Comparison of ENCODE assay signal across 10 mouse cellular contexts in genomic region chr11:72221278-72221677, GRCm38 (mm10). TPM values are rescaled to one million over a fixed set of nuclear protein-coding genes. Genes with fewer than 3 reads are reported as not detected.
DNase-seq lines count a peak whose midpoint lies in the region; TF ChIP-seq lines count a peak whose summit lies in the region.
"Had no signal": no experiment of that assay in that cellular context is flagged by ENCODE, and none has a peak within 500 bp of the region (broad histone marks: within the 10 kb centered on the region; RNA-seq: fewer than 3 reads in every experiment).

No protein-coding gene starts in this region.

- H3K9ac ChIP-seq in ES-E14 (ENCODE audit: insufficient read depth, low read depth, low read length, poor library complexity, severe bottlenecking) = no peak overlapping the region
- H3K9ac ChIP-seq: embryonic facial prominence, embryonic 12.5 days had no signal

- no peaks in the 10 kb centered on the region for H3K36me3 ChIP-seq in ES-E14 (ENCODE audit: control insufficient read depth, insufficient read depth, low read length, poor library complexity, severe bottlenecking)
- H3K36me3 ChIP-seq in spleen, adult 2 months (ENCODE audit: control insufficient read depth, insufficient read depth, low read length) = no peaks in the 10 kb centered on the region
- H3K36me3 ChIP-seq: embryonic facial prominence, embryonic 12.5 days had no signal

- H3K27ac ChIP-seq in ES-E14 (ENCODE audit: insufficient read depth, low read depth, low read length, poor library complexity, severe bottlenecking) = no peak overlapping the region
- no peak overlapping the region for H3K27ac ChIP-seq in spleen, adult 2 months (ENCODE audit: insufficient read depth, low read length)
- H3K27ac ChIP-seq: embryonic facial prominence, embryonic 12.5 days; macrophage had no signal

- peak; percentile 92 for DNase-seq in heart, adult 11 months
- no peak for DNase-seq in heart, postnatal 25 days (ENCODE audit: low spot score)
- peak; percentile 69 for DNase-seq in ES-E14 (ENCODE audit: low read depth, low spot score)
- peak; percentile 45 for DNase-seq in cerebellum, adult 8-10 months
- DNase-seq in gastrocnemius, postnatal 4 days (ENCODE audit: low spot score in 2 of 2) = peak; percentile 41 to 73
- DNase-seq in kidney, postnatal 4 days = peak; percentile 81 to 83
- peak; percentile 76 for DNase-seq in lung, postnatal 36 days
- DNase-seq in spleen, adult 2 months (ENCODE audit: low read depth in 1 of 2, low spot score in 2 of 2) = peak; percentile 50 to 69

- peaks cover 0 to 2% of the 10 kb centered on the region in 2 experiments; a peak in 1 of 4 replicates for H3K4me1 ChIP-seq in ES-E14 (ENCODE audit: control insufficient read depth in 2 of 2, insufficient read depth in 2 of 2, low read length in 2 of 2, poor library complexity in 1 of 2)
- no peaks in the 10 kb centered on the region for H3K4me1 ChIP-seq in spleen, adult 2 months (ENCODE audit: control insufficient read depth, insufficient read depth, insufficient read length)

- WGBS in spleen, adult 2 months = 14% methylated on average over 6 of the region's 6 CpGs

- intact Hi-C loops in heart, postnatal 25 days (cut with DNase I) = loop anchor here (5.0 to 10.0 kb wide), 3 partner anchors 206 to 574 kb away; partner anchors contain the start of genes Cyb5d2 and Zzef1

- TF ChIP-seq POLR2A in spleen, adult 2 months (IDR thresholded peaks at IDR 0.05; ENCODE audit: low read depth, low read length) = no peak

- in situ Hi-C loops in ES-E14 (cut with MboI; ENCODE audit: low sequenced_read_pairs in 2 of 2, unreplicated experiment in 2 of 2) = loop anchor here in 1 of 2 experiments (25.0 kb wide), 1 partner anchor 216 kb away; the partner anchor contains the start of genes Ggt6 and Mybbp1a

- peak; percentile 73; the same call in 1 of the 2 replicates for TF ChIP-seq CTCF in spleen, adult 2 months (IDR thresholded peaks at IDR 0.05; ENCODE audit: extremely low read depth, insufficient read depth, insufficient read length, insufficient replicate concordance)

- no peaks in the 10 kb centered on the region for H3K27me3 ChIP-seq in spleen, adult 2 months (ENCODE audit: control insufficient read depth, insufficient read depth, low read length)
- H3K27me3 ChIP-seq: embryonic facial prominence, embryonic 12.5 days had no signal

- H3K4me3 ChIP-seq in ES-E14 (ENCODE audit: insufficient read depth in 1 of 2, low read depth in 1 of 2, low read length in 2 of 2, poor library complexity in 1 of 2, severe bottlenecking in 1 of 2) = no peak overlapping the region
- no peak overlapping the region for H3K4me3 ChIP-seq in spleen, adult 2 months (ENCODE audit: extremely low read depth, insufficient read depth, insufficient read length)
- H3K4me3 ChIP-seq: embryonic facial prominence, embryonic 12.5 days had no signal

- H3K9me3 ChIP-seq in ES-E14 (ENCODE audit: control insufficient read depth, insufficient read depth, low read depth, low read length) = no peaks in the 10 kb centered on the region
- H3K9me3 ChIP-seq: embryonic facial prominence, embryonic 12.5 days had no signal

TF ChIP-seq in ES-E14, 5 proteins besides CTCF, POLR2A, EP300 and RAD21:
- no peak for TF ChIP-seq CHD2 (IDR thresholded peaks at IDR 0.05; ENCODE audit: low read depth, low read length)
- TF ChIP-seq ZNF384 (IDR thresholded peaks at IDR 0.05; ENCODE audit: low read depth, low read length) = no peak
- TF ChIP-seq HCFC1 (IDR thresholded peaks at IDR 0.05; ENCODE audit: borderline replicate concordance, insufficient read depth, low read length) = no peak
- no peak for TF ChIP-seq MAFK (IDR thresholded peaks at IDR 0.05; ENCODE audit: insufficient read depth, low read depth, low read length)
- TF ChIP-seq ZC3H11A (IDR thresholded peaks at IDR 0.05; ENCODE audit: borderline replicate concordance, low read depth, low read length) = peak; percentile 44; the same call in 1 of the 2 replicates

RNA-seq across cellular contexts. Expression of gene Med31, which starts 5.9 kb away (rescaled TPM):
- 10 to 100 TPM; 10.4 to 10.6 TPM for total RNA-seq in heart, postnatal 25 days (2021)
- total RNA-seq in ES-E14 (2012; rRNA removed) = 21.5 and 28.6 TPM in 2 replicates
- 10 to 100 TPM; 10.8 to 12.0 TPM for total RNA-seq in gastrocnemius, postnatal 4 days (2021)
- 3.0 and 3.3 TPM in 2 replicates for polyA plus RNA-seq in spleen, adult 2 months (2012; rRNA removed)

RNA-seq across cellular contexts. Expression of gene Txndc17, which starts 13.9 kb away (rescaled TPM):
- total RNA-seq in heart, postnatal 25 days (2021) = 10 to 100 TPM; 36.8 to 38.6 TPM
- total RNA-seq in ES-E14 (2012; rRNA removed) = 77.1 and 126 TPM in 2 replicates
- 10 to 100 TPM; 46.8 to 49.6 TPM for total RNA-seq in gastrocnemius, postnatal 4 days (2021)
- 15.8 and 19.9 TPM in 2 replicates for polyA plus RNA-seq in spleen, adult 2 months (2012; rRNA removed)

RNA-seq across cellular contexts. Expression of gene 4933427D14Rik, which starts 14.0 kb away (rescaled TPM):
- total RNA-seq in heart, postnatal 25 days (2021) = 1 to 10 TPM; 2.5 to 3.3 TPM
- total RNA-seq in ES-E14 (2012; rRNA removed) = 8.3 and 8.5 TPM in 2 replicates
- total RNA-seq in gastrocnemius, postnatal 4 days (2021) = 1 to 10 TPM; 4.7 to 5.9 TPM
- 3.5 and 3.6 TPM in 2 replicates for polyA plus RNA-seq in spleen, adult 2 months (2012; rRNA removed)

RNA-seq across cellular contexts. Expression of gene Gm43951, which starts 14.6 kb away (rescaled TPM):
- total RNA-seq in heart, postnatal 25 days (2021) = under 1 TPM; 0.13 to 0.17 TPM
- 2.8 and 5.1 TPM in 2 replicates for total RNA-seq in ES-E14 (2012; rRNA removed)
- under 1 TPM; 0.61 to 0.65 TPM for total RNA-seq in gastrocnemius, postnatal 4 days (2021)
- 0.08 and 0.11 TPM in 2 replicates for polyA plus RNA-seq in spleen, adult 2 months (2012; rRNA removed)

RNA-seq across cellular contexts. Expression of gene Slc13a5, which starts 45.7 kb away (rescaled TPM):
- total RNA-seq in heart, postnatal 25 days (2021) = not detected
- 7.1 and 8.1 TPM in 2 replicates for total RNA-seq in ES-E14 (2012; rRNA removed)
- under 1 TPM; 0.23 to 0.52 TPM for total RNA-seq in gastrocnemius, postnatal 4 days (2021)
- not detected in 2 replicates for polyA plus RNA-seq in spleen, adult 2 months (2012; rRNA removed)
- polyA plus RNA-seq: macrophage had no signal
